Mouse (Mus musculus) neural tube, embryonic 10.5 days (tissue): ENCODE results near the gene Slc8a3.

Source experiments
- DNase-seq: peaks from one replicate; pipeline ENCODE4 v3.0.0-alpha.2; 2017; ENCODE audit warnings: low spot score; ENCODE audit errors: extremely low spot score

Slc8a3 gene

DNA sequence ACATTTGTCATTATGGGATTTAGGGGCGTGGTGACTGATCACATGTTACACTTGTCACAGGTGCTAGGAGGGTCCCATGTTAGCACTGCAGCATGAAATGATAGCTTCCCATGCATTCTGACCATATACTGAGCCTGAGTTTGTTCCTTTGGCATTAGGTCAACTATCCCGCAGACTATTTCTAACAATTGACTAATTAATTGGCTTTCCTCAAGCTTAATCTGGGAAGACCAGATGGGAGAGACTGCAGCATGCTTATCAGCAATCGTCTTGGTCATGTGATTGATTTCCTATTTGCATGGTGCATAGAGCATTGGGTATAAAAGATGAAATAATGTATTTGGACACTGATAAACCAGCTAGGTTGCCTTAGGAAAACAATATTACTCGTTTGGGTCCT is 91.9 kb downstream of the Slc8a3 start:
- no peak for DNase-seq

DNA sequence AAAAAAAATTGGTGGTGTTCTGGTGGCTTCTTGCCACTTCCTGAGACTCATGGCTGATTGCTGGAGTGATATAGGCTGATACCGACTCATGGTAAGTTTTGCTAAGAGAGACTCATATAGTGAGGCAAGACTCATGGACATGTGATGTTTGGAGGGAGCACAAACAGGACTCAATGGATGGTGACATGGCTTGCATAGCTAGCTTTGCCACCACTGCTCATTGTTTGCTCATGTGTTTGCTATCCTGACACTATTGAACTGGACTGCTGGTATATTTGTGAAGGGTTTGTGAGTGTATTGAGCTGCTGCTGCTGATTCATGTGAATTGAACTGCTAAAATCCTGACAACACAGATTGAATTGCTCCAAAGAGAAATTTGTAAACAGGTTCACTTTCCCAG is 95.8 kb downstream of the Slc8a3 start:
- no peak for DNase-seq

DNA sequence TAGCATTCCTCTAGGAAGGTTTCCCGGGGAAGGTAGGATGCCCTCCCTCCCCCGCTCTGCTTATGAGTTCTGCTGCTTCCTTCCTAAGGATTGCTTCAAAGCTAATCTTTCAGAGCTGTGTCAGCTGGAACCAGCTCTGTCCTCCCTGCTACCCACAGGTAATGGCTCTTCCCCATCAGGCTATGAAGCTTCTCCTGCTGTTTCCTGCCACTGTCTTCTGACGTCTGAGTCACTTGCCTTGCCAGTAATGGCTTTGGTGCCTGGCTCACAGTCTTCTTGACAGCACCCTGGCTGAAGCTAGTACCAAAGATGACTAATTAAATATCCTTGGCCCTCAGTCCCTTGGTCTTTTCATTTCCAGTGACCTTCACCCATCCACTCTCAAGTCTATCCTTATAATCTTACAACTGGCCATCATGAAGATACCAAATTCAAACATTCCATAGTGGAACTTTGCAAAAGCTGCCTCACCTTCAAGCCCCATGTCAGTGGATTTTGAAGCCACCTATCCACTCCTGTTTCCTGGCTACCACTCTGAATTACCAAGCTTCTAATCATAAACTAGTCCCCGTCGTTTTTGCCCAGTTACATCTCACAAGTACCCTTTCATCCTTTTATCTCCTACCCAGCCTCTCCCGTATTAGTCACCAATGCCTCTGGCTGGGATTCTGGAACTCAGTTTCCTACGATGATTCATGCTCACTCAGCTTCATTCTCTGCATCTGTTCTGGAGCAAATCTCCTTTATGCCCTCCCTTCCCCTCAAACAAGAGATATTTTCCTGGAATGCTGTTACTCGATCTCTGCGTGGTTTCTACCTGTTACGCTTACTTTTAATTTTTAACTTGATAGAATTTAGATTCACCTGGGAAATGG is 97.3 kb downstream of the Slc8a3 start:
- DNase-seq: no peak

GRCm38 (mm10) chr12:81233746-81234380 is 99.1 kb downstream of the Slc8a3 start:
- DNase-seq: no peak

DNA sequence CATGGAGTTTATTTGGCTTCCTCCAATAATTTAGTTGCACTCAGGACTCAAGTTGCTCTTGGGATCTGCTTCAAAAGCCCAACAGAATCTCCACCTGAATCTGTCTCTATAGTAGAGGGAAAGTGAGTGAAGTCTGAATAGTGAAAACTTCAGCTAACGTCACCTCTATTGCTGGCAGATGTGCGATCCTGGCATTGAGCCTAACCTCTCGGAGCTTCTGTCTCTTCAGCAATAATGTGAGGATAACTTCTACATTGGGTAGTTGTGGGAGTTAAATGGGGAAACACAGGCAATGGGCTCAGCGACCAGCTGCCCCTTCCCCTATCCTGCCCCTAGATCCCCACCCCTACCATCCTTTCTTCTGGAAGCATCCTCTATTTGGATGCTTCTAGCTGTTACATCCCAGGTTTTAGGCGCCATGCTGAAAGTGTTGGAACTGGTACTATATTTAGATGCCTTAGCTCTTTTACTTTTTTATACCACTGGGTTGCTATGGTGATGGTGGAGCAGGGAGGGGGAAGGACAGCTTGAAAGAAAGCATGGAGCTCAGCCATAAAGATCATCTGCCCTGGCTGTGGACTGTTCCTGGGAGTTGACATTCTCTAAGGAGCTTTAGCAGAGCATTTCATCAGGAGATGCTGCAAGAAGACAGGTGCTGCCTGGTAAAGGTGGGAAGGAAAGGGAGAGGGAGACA is 105.1 kb downstream of the Slc8a3 start:
- DNase-seq: no peak

DNA sequence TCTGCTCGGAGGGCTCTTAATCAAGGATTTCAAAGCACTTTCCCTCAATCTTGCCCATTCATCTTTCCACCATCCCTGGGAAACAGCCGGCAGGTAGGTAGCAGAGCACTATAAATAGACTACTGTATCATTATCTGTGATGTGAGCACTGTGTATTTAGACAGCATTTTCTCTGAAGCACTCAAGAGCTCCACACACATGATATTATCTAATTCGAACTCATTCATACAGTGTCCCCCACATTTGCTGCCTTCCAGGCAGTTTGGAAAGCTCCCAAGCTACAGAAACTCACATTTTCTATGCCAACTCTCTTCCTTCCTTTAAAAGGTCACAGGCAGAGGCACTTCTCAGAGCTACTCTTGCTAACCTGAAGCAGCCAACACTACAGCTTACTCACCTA is 106.4 kb downstream of the Slc8a3 start:
- no peak for DNase-seq

GRCm38 (mm10) chr12:81225966-81226577 is 106.9 kb downstream of the Slc8a3 start:
- no peak for DNase-seq

GRCm38 (mm10) chr12:81224843-81225242 is 108.1 kb downstream of the Slc8a3 start:
- no peak for DNase-seq

DNA sequence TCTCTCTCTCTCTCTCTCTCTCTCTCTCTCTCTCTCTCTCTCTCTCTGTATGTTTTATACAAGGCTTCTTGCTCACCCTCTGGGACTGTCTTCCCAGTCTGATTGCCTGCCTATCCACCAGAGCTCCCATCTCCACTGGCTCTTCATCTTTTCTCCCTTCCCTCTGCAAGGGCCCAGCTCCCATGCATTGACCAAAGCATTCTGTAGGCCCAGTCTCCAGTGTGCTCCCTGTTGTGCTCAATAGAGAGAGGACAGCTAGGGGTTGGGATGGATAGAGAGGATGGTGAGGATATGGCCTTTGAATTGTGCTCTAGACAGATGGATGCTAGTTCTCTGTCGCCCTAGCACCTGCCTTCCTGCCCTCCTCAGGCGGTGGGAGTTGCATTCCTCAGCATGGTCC is 109.7 kb downstream of the Slc8a3 start:
- no peak for DNase-seq

GRCm38 (mm10) chr12:81219339-81219738 is 113.6 kb downstream of the Slc8a3 start:
- DNase-seq: no peak

DNA sequence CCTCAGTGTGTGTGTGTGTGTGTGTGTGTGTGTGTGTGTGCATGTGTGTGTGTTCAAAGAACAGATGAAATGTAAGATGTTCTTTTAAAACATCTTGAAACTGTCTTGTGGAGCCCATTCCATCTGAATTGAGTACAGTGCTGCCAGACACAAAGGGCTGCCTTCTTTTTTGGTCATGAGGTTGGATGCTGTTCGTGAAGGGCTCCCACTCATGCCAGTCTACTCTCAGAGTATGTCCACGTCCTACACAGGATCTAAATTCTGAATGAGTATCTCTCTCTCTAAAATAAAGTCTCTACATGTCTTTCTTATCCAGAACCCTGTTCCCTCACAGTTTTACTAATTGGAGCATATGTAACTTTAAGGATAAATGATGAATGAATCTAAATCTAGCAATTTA is 124.4 kb downstream of the Slc8a3 start:
- DNase-seq: no peak

DNA sequence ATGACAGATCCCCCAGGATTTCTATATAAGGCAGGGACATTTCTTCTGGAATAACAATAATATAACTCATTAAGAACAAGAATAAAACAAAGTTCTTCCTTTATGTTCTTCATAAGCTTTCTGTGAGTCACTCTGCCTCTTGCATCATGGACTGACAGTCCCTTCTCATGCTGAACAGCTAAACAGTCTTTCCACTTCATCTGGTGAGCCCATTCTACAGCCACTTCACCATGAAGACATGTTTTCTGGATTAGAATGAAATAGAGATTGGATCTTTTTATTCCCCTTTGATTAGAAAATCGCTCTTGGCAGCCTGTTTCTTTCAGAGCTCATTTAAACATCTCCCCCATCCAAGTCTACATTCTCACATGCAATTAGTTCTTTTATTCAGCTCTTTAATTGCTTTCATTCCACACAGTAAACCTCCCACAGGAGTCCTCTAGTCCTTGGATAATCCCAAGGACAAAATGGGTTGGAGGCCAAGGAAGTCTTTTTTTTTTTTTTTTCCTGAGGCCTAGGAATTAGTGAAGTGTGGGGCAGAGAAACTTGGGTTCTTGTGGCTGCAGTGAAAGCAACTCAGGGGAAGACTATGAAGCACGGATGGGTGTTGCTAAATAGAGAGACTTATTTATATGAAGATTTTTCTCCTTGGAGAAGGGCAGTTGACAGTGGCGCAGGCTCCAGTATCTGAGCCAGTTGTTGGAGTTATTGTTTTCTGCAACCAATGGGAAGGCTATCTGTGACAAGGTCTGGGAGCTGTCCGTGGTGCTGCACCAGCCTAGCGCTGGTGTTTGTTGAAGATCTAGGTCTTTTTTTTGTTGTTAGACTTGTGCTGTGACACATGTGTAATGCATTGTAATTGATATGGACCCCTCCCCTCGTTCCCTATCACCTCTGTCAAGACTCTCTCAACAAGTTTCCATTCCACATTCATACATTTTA is 127.1 kb downstream of the Slc8a3 start:
- peak; percentile 62 for DNase-seq

GRCm38 (mm10) chr12:81203226-81203625 is 129.8 kb downstream of the Slc8a3 start:
- DNase-seq: no peak

DNA sequence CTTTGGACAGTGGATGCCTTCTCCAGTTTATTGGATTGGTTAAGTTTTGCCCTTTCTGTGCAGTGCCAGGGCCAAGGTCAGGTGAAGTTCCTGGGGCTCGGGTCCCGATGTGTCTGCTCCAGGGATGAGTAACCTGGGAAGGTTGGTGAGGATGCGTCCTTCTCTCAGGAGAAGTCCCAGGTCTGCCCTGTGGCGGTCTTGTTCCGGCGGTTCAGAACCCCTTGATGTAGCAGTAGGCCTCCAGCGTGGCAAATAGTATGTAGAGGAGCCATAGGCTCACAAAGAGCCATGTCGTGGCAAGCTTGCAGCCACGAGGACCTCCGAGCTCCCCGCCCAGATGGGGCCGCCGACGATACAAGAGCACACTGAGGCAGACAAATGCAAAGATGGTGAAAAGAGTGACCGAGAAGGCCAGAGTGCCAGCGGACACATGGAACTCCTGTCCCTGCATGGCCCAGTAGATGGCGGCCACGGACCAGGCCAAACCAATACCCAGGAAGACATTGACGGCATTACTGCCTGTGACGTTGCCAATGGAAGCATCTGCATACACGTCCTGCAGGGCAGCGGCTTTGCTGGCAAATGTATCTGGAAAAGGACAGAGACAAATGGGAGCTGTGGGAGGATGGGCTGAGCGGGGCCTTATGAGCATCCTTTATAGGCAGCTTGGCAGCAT is 133.6 kb downstream of the Slc8a3 start:
- peak; percentile 77 for DNase-seq

DNA sequence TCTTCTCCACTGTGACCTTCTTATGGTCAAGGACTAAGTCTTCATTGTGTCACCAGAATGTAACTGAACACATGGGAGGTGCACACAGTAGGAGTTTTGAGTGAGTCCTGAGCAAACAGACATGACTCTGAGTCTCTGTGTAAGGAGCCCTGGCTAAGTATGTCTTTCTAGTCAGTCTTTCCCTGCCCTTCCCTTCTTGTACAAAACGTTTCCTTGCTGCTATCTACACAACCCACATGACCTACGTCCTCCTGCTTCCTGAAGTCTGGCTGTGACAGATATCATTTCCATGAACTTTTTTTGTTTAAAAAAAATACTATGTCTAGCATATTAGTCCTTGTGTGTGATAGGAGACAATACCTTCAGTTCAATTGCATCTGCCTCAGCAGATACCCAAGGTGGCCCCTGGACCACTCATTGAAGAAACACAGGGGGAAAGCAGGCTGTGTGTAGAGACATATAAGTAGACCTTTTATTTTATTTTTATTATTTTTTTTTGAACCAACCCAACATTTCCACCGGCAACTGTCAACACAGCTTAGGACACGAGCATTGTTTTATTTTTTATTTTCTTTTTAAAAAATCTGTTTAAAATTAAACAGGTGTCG is 135.4 kb downstream of the Slc8a3 start:
- DNase-seq: no peak

DNA sequence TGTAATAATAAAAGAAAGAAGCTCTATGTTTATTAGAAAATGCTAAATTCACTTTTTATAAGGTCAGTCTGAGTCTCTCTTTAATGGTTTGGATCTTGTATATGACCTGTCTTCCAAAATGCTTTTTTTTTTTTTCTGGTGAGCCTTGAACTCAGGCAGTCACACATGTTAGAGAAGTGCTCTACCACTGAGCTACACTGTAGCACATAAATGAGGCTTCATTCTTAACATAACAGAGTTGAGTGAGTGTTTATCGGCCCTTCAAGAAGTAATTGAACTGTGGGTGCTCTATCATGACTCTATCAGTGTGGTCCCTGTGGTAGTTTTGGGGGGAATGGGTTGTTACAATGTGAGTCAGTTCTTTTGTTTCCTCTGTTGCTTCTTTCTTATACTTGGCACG is 139.0 kb downstream of the Slc8a3 start:
- DNase-seq: no peak

DNA sequence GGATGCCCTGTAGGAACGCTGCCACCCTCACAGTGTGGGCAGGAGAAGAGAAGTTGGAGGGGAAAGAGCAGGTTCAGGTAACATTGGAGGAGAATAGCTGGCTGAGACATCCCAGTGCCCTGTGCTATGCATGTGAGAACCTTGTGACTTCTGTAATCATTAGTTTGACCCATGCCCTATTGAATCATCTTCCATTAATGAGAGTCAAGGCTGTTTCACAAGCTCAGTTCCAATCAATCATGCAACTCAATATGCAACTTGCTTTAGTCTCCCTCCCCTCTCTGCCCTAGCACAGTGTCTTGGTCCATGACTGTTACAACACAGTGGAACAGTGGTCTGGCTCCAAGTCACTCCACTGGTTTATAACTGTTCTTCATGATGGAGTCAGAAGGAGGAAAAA is 143.3 kb downstream of the Slc8a3 start:
- no peak for DNase-seq

DNA sequence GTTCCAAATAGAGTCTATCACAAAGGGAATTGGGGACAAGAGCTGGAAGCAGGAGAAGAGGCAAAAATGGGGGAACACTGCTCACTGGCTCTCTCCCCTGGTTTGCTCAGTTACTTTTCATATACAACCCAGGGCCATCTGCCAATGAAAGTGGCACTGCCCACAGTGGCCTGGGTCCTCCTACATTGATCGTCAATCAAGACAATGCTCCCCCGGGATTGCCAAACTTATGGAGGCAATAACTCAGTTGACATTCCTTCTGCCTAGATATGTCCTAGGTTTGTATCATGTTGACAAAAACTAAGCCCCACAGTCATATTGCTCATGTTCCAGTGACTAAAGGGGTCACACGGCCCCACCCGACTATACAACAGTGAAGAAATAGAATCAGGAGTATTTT is 144.0 kb downstream of the Slc8a3 start:
- DNase-seq: no peak

DNA sequence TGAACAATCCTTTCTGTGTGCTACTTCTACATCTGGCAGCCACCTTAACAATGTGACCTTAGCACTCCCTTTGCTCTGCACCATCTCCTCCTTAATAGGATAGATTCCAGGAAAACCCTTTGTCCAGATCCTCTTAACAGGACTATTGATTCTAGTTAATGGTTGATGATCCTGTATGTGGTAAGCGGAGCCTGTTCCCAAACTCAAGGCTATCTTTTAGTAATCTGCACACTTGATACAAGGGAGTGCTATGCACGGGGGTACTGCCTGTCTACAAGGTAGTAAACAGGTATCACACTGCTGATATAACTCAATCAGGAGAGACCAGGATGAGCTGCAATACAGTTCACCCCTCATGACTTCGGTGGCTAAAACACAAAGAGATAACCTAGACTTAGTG is 144.6 kb downstream of the Slc8a3 start:
- no peak for DNase-seq

GRCm38 (mm10) chr12:81186668-81187067 is 146.3 kb downstream of the Slc8a3 start:
- no peak for DNase-seq
